Mouse (Mus musculus) heart, embryonic 11.5 days (tissue): ENCODE measurements around the gene Retnlg. TPM values are rescaled to one million over a fixed set of nuclear protein-coding genes. Genes with fewer than 3 reads are reported as not detected.

Source experiments
- ATAC-seq: fragments of 200-750 bp; cut with Nextera tagmentation; replicated peaks from 2 replicates; pipeline ENCODE4 v1.8.0; 2017; ENCODE audit warnings: moderate library complexity; ENCODE audit not compliant: insufficient number of reproducible peaks, low FRiP score, low TSS enrichment
- H3K27ac ChIP-seq: fragments of 300-500 bp; sonication (generic); 2 replicates; pipeline ENCODE4 v1.5.1; 2014; ENCODE audit warnings: mild to moderate bottlenecking, low read depth, low read length
- H3K27me3 ChIP-seq: fragments of 300-500 bp; sonication (generic); 2 replicates; pipeline ENCODE4 v1.6.1; 2014; ENCODE audit warnings: mild to moderate bottlenecking, low read length, mixed read lengths; ENCODE audit not compliant: control insufficient read depth, insufficient read depth
- H3K36me3 ChIP-seq: fragments of 300-500 bp; sonication (generic); 2 replicates; pipeline ENCODE4 v1.6.1; 2014; ENCODE audit warnings: mild to moderate bottlenecking, low read length, moderate library complexity, mixed read lengths; ENCODE audit not compliant: control insufficient read depth, insufficient read depth
- H3K4me1 ChIP-seq: fragments of 300-500 bp; sonication (generic); 2 replicates; pipeline ENCODE4 v1.6.1; 2014; ENCODE audit warnings: low read length; ENCODE audit not compliant: control insufficient read depth, insufficient read depth
- H3K4me2 ChIP-seq: fragments of 300-500 bp; sonication (generic); 2 replicates; pipeline ENCODE4 v1.6.1; 2014; ENCODE audit warnings: mild to moderate bottlenecking, moderate library complexity
- H3K4me3 ChIP-seq: fragments of 300-500 bp; sonication (generic); 2 replicates; pipeline ENCODE4 v1.5.1; 2014; ENCODE audit warnings: low read depth, low read length
- H3K9ac ChIP-seq: fragments of 300-500 bp; sonication (generic); 2 replicates; pipeline ENCODE4 v1.6.1; 2014; ENCODE audit warnings: mild to moderate bottlenecking, low read depth, low read length, moderate library complexity
- H3K9me3 ChIP-seq: fragments of 300-500 bp; sonication (generic); replicated peaks from 2 replicates; pipeline ENCODE4 v1.6.1; 2016; ENCODE audit warnings: low read length; ENCODE audit not compliant: control insufficient read depth
- WGBS: fragments of 180-500 bp; shearing (Covaris S2); extraction: QIAGEN DNeasy Blood & Tissue Kit; methylation state at CpG from one replicate; pipeline ENCODE4 v1.1.7; 2014; ENCODE audit not compliant: insufficient replicate concordance; 5-methylcytosine and 5-hydroxymethylcytosine counted together
- polyA plus RNA-seq: library from polyadenylated mRNA; unstranded; fragments of >200 nt; fragmentation: Nextera tagmentation; extraction: Ambion mirVana; gene quantifications from 2 replicates; pipeline ENCODE4 v1.2.1, GENCODE M21; 2014

The Retnlg gene
- polyA plus RNA-seq, 1 experiment from 2014 or later, result not detected

DNA sequence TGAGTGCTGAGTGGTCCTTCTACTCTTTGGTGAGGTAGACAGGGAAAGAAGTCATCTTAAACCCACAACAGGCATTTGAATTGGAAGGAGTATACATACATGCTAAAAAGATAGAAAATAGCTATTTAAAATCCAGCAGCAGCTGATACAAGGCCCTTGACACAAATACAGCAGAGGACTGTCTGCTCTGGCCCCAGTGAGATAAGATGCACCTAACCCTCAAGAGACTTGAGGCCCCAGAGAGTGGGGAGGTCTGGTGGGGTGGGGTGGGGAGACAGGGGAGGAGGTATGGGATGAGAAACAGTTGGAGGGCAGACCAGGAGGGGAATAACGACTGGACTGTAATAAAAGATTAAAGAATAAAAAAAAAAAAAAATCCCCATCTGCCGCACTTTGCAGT lies 4.7 kb upstream of the Retnlg start:
- no peak overlapping the region for H3K4me2 ChIP-seq
- no peak overlapping the region for H3K4me3 ChIP-seq
- no peaks in the 10 kb centered on the region for H3K4me1 ChIP-seq
- no peak overlapping the region for H3K27ac ChIP-seq
- no peaks in the 10 kb centered on the region for H3K27me3 ChIP-seq
- H3K9ac ChIP-seq, result no peak overlapping the region
- no peaks in the 10 kb centered on the region for H3K9me3 ChIP-seq
- H3K36me3 ChIP-seq, result no peaks in the 10 kb centered on the region
- no peak for ATAC-seq
- WGBS, result 70% methylated on average over 2 of the region's 2 CpGs

DNA sequence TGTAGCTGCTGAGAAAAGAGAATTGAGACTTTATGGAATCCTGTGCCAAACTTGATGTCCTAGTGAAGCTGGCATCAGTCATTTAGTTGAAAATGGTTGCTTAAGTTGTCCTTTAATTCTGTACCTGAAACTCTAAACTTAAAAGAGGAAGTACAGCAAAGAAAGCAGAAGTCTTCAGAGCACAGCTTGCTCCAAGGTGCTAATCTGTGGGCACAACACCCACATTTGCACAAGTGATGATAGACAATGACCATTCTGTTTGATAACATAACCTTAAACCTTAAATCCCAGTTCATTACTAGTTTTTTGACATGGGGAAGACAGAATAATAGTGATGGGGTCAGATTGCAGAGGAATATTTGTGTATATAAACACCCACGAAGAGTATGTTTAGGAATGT lies 3.8 kb upstream of the Retnlg start:
- Histone ChIP-seq H3K27me3 (no peaks in the 10 kb centered on the region), H3K9me3 (no peaks in the 10 kb centered on the region), H3K27ac (no peak overlapping the region), H3K36me3 (no peaks in the 10 kb centered on the region), H3K9ac (no peak overlapping the region), H3K4me1 (no peaks in the 10 kb centered on the region), H3K4me2 (no peak overlapping the region), H3K4me3 (no peak overlapping the region)
- no peak for ATAC-seq
- 63% methylated on average over 1 of the region's 1 CpGs for WGBS

DNA sequence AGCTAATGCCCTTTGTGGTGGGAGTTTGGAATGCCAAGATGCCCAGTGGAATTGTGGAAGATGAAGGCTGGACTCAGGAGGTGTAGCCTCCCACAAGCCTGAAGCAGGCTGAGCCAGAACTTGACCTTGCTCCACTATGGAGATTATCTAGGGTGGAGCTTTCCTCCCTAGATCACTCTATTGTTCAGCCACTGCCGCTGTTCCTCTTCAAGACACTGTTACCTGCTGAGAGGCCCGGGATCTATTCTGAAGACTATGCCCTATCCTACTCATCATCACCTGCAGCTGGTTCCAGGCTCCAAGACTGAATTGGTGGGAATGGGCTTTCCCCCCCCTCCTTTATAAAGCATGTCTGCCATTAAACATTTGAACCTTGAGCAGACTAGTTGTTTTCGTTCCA lies 2.8 kb upstream of the Retnlg start:
- no peak overlapping the region for H3K9ac ChIP-seq
- H3K4me2 ChIP-seq, result no peak overlapping the region
- 68% methylated on average over 3 of the region's 3 CpGs for WGBS
- no peaks in the 10 kb centered on the region for H3K27me3 ChIP-seq
- H3K36me3 ChIP-seq, result no peaks in the 10 kb centered on the region
- H3K4me1 ChIP-seq, result no peaks in the 10 kb centered on the region
- H3K27ac ChIP-seq, result no peak overlapping the region
- ATAC-seq, result no peak
- H3K9me3 ChIP-seq, result no peaks in the 10 kb centered on the region
- H3K4me3 ChIP-seq, result no peak overlapping the region

DNA sequence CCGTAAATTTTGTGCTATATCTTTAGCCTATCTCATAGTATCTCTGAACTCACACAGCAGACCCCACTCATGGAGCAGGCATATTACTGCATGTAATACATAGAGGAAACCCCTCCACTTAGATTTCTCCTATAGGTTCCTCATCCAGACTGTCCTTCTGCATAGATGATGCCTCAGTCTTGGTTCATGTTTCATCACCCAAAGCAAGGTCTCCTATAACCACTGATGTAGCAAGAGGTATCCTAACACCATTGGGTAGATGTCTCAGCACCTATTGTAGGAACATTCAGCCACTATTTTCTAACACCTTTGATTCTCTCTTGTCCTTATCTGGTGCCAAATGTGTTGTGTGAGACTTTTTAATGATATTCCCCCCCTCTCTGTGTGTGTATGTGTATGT lies 667 bp upstream of the Retnlg start:
- H3K36me3 ChIP-seq, result no peaks in the 10 kb centered on the region
- H3K27me3 ChIP-seq, result no peaks in the 10 kb centered on the region
- no peaks in the 10 kb centered on the region for H3K9me3 ChIP-seq
- H3K27ac ChIP-seq, result no peak overlapping the region
- no peak overlapping the region for H3K9ac ChIP-seq
- no peak for ATAC-seq
- H3K4me1 ChIP-seq, result no peaks in the 10 kb centered on the region
- 81% methylated on average over 1 of the region's 1 CpGs for WGBS
- no peak overlapping the region for H3K4me3 ChIP-seq
- no peak overlapping the region for H3K4me2 ChIP-seq

DNA sequence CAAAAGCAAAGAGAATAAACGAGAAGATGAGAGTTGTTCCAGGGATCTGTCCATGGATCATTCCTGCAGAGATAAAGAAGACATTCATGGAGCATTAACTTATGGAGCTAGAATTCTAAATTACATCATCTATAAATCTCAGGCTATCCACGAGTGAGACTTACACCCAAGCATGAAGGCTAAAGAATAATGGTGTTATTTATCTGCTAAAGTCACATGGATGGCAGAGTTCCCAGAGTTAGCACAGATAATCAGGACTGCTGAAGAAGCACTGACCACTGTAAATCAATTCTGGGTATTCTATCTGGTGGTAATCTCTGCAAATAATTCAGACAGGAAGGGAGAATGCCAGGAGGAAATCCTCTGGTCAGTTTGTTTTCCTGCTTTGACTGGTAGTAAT lies 18.3 kb downstream of the Retnlg start:
- no peak for ATAC-seq
- WGBS, result 55% methylated on average over 2 of the region's 2 CpGs
- no peak overlapping the region for H3K27ac ChIP-seq

DNA sequence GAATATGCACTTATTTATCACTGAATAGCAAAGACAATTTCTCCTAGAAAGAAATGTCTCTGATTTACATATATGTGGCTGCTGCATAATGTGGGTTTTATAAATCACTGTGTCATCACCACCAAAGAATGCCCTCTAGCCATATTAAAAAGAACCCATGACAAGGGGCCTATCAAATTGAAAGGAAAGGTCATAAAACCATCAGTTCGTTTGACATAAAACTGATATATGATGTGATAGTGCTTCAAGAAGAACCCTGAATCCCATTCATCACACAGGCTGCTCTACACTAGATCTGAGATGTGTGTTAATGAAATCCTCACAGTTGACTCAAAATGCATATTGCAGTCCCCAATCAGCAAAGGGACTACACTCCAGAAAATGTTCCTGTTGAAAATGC lies 27.4 kb downstream of the Retnlg start:
- ATAC-seq, result no peak
- H3K36me3 ChIP-seq, result no peaks in the 10 kb centered on the region
- no peak overlapping the region for H3K9ac ChIP-seq
- H3K27me3 ChIP-seq, result no peaks in the 10 kb centered on the region
- no peak overlapping the region for H3K4me2 ChIP-seq
- H3K27ac ChIP-seq, result no peak overlapping the region
- no peaks in the 10 kb centered on the region for H3K4me1 ChIP-seq
- whole genome bisulfite sequencing, result 69% methylated on average over 1 of the region's 1 CpGs
- no peaks in the 10 kb centered on the region for H3K9me3 ChIP-seq
- H3K4me3 ChIP-seq, result no peak overlapping the region

More for the DNA sequence above, 18.3 kb downstream of the Retnlg start:
- H3K4me2 ChIP-seq, result no peak overlapping the region
- no peak overlapping the region for H3K9ac ChIP-seq
- H3K36me3 ChIP-seq, result no peaks in the 10 kb centered on the region
- no peaks in the 10 kb centered on the region for H3K27me3 ChIP-seq
- no peaks in the 10 kb centered on the region for H3K4me1 ChIP-seq
- no peaks in the 10 kb centered on the region for H3K9me3 ChIP-seq
- no peak overlapping the region for H3K4me3 ChIP-seq

DNA sequence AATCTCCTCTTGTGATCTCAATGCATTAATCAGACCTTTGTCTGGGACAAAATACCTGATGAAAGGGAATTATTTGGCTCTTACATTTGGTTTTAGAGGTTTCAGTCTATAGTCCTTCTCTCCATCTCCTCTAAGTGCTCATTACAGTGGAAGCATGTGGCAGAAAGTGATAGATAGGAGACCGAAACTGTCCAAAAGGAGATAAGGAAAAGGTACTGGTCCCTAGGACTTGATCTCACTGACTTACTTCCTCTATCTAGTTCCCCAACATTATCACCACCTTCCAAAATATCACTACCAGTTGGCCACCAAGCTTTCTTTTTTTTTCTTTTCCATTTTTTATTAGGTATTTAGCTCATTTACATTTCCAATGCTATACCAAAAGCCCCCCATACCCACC lies 38.8 kb downstream of the Retnlg start:
- 77% methylated on average over 1 of the region's 1 CpGs for WGBS
- H3K27me3 ChIP-seq, result no peaks in the 10 kb centered on the region
- H3K27ac ChIP-seq, result no peak overlapping the region
- H3K4me2 ChIP-seq, result no peak overlapping the region
- no peak overlapping the region for H3K9ac ChIP-seq
- ATAC-seq, result no peak
- no peaks in the 10 kb centered on the region for H3K36me3 ChIP-seq
- no peak overlapping the region for H3K4me3 ChIP-seq
- H3K9me3 ChIP-seq, result no peaks in the 10 kb centered on the region; the same call in 1 of the 2 replicates
- no peaks in the 10 kb centered on the region for H3K4me1 ChIP-seq

DNA sequence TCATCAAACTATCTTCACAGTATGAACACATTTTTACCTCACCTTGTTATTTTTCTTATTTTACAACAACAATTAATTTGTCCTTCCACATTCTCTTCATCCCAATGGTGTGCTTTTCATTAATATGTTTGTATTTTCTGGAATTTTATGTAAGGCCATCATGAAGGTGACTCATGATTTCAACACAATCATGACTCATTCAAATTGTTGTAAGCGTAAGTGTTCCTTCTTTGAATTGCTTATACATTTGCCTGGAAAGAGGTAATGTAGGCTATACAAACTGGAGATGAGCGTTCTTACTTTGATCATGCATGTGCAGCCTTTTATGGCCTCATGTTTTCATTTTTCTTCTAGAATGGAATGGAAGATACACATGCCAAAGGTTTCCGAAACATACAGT lies 40.8 kb downstream of the Retnlg start:
- WGBS, result 90% methylated on average over 3 of the region's 3 CpGs
- Histone ChIP-seq H3K4me2 (no peak overlapping the region), H3K4me1 (no peaks in the 10 kb centered on the region), H3K9me3 (no peaks in the 10 kb centered on the region; the same call in 1 of the 2 replicates), H3K4me3 (no peak overlapping the region), H3K9ac (no peak overlapping the region), H3K36me3 (no peaks in the 10 kb centered on the region), H3K27me3 (no peaks in the 10 kb centered on the region), H3K27ac (no peak overlapping the region)
- no peak for ATAC-seq

DNA sequence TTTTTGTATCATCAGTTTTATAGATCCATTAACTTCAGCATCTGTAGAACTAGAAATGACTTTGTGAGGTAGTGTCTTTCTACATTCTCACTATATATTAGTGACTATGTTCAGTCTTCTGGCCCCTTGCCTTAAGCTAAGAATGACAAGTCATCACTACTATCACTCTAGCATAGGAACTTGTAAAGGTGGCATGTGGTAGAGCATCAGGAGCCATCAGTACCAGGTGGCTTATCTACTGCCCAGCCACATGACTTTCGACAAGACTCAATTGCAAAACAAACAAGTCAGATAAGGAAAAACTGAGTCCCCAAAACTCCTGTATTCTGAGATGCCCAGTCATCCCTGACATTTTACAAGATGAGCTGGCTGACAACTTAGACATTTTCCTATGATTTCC lies 51.3 kb downstream of the Retnlg start:
- Histone ChIP-seq H3K36me3 (peaks cover 18% of the 10 kb centered on the region), H3K27me3 (no peaks in the 10 kb centered on the region), H3K9me3 (no peaks in the 10 kb centered on the region), H3K27ac (no peak overlapping the region), H3K4me1 (no peaks in the 10 kb centered on the region), H3K9ac (no peak overlapping the region), H3K4me3 (no peak overlapping the region), H3K4me2 (no peak overlapping the region)
- no peak for ATAC-seq
- WGBS, result 36% methylated on average over 1 of the region's 1 CpGs
